Mouse (Mus musculus) E14TG2a.4 (cell line): Measurements from ENCODE around the gene Klhl11.
A peak's percentile ranks its signal among the peaks of the same experiment; 100 is the strongest.

Source experiments
- H3K27me3 ChIP-seq: 2 replicates; pipeline ENCODE4 v1.6.1; 2014; ENCODE audit warnings: low read length, control low read depth; ENCODE audit not compliant: insufficient read depth
- H3K36me3 ChIP-seq: 2 replicates; pipeline ENCODE4 v1.6.1; 2014; ENCODE audit warnings: low read length, control low read depth; ENCODE audit not compliant: insufficient read depth
- H3K4me1 ChIP-seq: replicated peaks from 2 replicates; pipeline ENCODE4 v1.6.1; 2014; ENCODE audit warnings: low read depth, low read length, control low read depth
- H3K4me3 ChIP-seq: replicated peaks from 2 replicates; pipeline ENCODE4 v1.5.1; 2014; ENCODE audit warnings: mild to moderate bottlenecking, low read length
- H3K9me3 ChIP-seq: 2 replicates; pipeline ENCODE4 v1.6.1; 2014; ENCODE audit warnings: low read length, control low read depth
- CTCF ChIP-seq: conservative IDR thresholded peaks from 2 replicates; pipeline ENCODE4 v1.5.1; 2014; ENCODE audit warnings: low read length
- NANOG ChIP-seq: IDR thresholded peaks from 2 replicates; pipeline ENCODE4 v1.6.1; 2014; ENCODE audit warnings: borderline replicate concordance, low read length, mixed read lengths
- POU5F1 ChIP-seq: IDR thresholded peaks from 2 replicates; pipeline ENCODE4 v1.6.1; 2014; ENCODE audit warnings: low read length, borderline replicate concordance

The Klhl11 gene

DNA sequence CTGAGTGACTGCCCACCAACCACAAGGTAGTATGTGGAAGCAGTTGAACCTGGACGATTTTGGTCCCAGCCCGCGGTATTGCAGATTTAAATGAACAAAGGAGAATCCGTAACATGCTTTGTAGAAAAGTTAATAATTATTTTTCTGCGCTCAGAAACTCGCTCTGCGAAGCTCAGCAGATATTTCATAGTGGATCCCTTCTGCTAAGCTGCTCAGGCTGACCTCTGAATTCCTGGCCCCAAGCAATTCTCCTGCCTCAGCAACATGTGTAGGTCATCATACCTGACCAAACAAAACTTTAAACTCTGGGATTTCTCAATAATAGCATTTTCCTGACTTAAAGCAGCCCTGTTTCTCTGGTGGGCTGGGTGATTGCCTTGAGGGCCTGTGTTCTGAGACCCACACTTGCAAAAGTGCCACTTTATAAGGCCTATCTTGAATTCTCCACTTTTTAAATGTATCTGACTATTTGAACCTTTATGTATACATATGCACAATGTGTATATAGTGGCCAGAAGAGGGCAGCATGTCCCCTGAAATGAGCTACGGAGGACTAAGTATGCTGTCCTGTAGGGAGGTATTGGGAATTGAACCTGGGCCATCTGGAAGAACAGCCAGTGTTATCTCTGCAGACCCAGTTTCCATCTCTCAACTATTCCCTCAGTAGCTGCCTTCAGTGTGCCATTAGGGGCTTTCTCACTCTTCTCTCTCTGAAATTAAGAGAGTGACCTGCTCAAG lies 13.4 kb upstream of the Klhl11 start:
- H3K9me3 ChIP-seq = no peaks in the 10 kb centered on the region
- no peak overlapping the region for H3K4me3 ChIP-seq
- H3K36me3 ChIP-seq = peaks cover 100% of the 10 kb centered on the region
- TF ChIP-seq POU5F1 (no peak), CTCF (0 out of 2 replicates have a peak, but pooled peaks have one; percentile 9)
- peaks cover 5% of the 10 kb centered on the region; the same call in 1 of the 2 replicates for H3K4me1 ChIP-seq
- no peaks in the 10 kb centered on the region for H3K27me3 ChIP-seq

DNA sequence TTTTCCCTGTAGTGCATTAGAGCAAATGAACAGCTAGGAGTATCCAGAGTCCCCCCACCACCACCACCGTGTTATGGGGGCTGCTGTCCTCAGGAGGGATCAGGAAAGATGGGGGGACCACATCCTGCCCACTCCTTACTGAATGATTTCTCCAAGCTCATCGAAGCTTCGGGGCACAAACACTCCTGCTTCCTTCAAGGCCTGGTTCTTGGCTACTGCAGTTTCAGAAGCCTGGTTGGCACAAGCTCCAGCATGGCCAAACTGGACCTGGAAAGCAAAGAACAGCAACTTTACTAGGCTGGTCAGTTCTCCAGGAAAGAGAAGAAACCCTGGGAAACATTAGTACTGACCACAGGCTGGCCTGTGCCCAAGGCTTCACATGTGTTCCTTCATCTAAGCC lies 11.9 kb upstream of the Klhl11 start:
- no peak for TF ChIP-seq CTCF
- TF ChIP-seq POU5F1 = no peak
- no peak for TF ChIP-seq NANOG
- Histone ChIP-seq H3K9me3 (no peaks in the 10 kb centered on the region), H3K4me1 (peaks cover 9% of the 10 kb centered on the region), H3K4me3 (no peak overlapping the region), H3K27me3 (no peaks in the 10 kb centered on the region), H3K36me3 (peaks cover 100% of the 10 kb centered on the region)

DNA sequence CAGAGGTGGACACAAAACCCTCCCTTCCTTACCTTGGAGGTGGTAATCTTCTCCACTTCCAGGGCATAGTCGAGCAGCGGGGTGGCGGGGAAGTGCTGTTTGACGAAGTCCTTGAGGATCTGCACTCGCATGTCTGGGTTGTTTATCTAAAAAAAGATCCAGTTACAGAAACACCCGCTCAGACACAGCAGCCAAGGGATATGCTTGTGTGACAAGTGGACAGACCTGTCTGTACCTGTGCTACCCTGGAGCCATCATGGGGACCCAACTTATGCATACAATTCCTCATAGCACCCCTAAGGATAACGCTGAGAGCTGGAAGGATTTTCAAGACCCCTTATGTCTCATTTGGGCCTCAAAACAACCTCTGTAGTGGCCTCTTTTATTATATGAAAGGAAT lies 6.6 kb upstream of the Klhl11 start:
- Histone ChIP-seq H3K9me3 (no peaks in the 10 kb centered on the region), H3K27me3 (no peaks in the 10 kb centered on the region), H3K4me1 (peaks cover 14% of the 10 kb centered on the region), H3K36me3 (peaks cover 86% of the 10 kb centered on the region), H3K4me3 (no peak overlapping the region)
- TF ChIP-seq CTCF = no peak
- no peak for TF ChIP-seq NANOG
- TF ChIP-seq POU5F1 = no peak

DNA sequence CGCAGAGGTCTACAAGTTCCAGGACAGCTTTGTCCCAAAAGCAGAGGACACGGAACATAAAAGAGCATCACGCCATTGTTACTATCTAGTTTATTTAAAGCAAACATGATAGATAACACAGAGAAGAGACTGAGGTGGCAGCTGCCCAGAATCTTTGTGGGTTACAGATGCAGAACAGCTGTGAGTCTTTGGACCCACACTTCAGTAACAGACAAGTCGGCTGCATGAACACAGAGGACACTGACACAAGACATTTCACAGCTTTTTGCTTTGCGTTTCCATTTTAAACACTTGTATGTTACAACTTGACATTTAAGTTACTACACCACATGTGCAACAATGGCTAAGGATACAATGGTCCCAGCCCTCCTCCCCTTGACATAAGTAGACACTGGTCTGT lies 3.7 kb upstream of the Klhl11 start:
- H3K27me3 ChIP-seq = no peaks in the 10 kb centered on the region
- peaks cover 57% of the 10 kb centered on the region for H3K36me3 ChIP-seq
- H3K9me3 ChIP-seq = no peaks in the 10 kb centered on the region
- peaks cover 23% of the 10 kb centered on the region for H3K4me1 ChIP-seq
- TF ChIP-seq CTCF = no peak
- H3K4me3 ChIP-seq = no peak overlapping the region

DNA sequence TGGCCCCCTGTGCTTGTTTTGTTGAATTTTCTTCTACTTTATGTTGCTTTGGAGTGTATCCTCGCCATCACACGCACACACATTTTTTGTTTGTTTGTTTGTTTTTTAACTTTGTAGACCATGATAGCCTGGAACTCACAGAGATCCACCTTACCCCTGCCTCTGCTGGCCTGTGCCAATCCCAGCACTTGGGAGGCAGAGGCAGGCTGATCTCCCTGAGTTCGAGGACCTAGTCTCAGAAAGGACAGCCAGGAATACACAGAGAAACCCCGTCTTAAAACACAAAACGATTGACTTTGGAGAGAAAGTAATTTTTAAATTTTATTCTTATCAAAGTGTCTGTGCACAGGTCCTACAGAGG lies 374 bp upstream of the Klhl11 start:
- Histone ChIP-seq H3K36me3 (peaks cover 52% of the 10 kb centered on the region), H3K9me3 (no peaks in the 10 kb centered on the region), H3K27me3 (no peaks in the 10 kb centered on the region), H3K4me3 (peak overlapping the region; percentile 96), H3K4me1 (peaks cover 29% of the 10 kb centered on the region)
- TF ChIP-seq POU5F1 (no peak), CTCF (no peak), NANOG (no peak)

DNA sequence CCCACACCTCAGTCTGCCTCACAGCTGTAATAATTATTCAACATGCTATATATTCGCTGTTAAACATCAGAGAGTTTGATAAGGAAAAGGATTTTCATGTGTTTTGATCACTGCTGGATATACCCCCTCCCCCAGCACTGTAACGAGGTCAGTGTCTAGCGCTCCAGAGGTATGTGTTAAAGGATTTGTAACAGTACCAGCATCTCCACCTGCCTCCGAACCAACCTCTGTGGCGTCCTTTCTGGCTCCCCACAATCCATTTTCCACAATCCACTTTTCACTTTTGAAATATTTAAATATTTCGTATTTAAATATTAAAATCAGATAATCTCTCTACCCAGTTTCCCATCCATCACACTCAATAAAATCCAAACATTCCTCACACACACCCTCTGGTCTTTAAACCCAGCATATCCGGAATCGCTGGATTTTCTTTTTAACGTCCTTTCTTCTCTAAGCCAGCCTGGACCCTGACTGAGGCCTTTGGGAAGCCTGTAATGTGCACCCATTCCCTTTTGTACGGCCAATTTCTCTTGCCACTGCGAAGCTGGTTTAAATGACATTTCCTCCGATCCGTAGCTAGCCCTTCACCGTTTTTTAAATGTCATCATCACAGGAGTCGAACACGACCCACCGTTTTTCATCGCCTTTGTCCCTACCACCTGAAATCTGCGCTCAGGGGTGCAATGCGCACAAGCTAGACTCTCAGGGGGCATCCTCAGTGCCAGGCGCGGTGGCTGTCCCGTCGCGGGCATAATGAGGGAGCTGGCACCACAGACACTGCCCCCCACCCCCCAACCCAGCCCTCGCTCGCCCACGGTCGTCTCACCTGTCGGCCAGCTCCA lies 967 bp downstream of the Klhl11 start:
- no peaks in the 10 kb centered on the region for H3K27me3 ChIP-seq
- no peaks in the 10 kb centered on the region for H3K9me3 ChIP-seq
- H3K36me3 ChIP-seq = peaks cover 52% of the 10 kb centered on the region
- TF ChIP-seq CTCF = no peak
- H3K4me3 ChIP-seq = peak overlapping the region; percentile 96
- H3K4me1 ChIP-seq = peaks cover 29% of the 10 kb centered on the region

DNA sequence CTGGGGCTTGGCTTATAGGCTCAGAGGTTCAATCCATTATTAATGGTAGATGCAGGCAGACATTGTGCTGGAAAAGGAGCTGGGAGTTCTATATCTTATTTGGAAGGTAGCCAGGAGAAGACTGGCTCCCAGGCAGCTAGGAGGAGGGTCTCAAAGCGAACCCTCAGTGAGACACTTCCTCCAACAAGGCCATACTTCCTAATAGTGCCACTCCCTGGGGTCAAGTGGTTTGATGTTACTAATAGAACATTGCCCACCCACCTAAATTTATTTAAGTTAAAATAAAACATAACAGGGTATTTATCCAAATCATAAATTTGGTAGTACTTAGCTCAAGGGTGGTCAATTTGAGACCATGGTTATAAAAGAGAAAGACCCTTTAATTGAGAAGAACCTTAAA lies 6.7 kb downstream of the Klhl11 start:
- no peak for TF ChIP-seq NANOG
- no peak for TF ChIP-seq POU5F1
- TF ChIP-seq CTCF = no peak
- Histone ChIP-seq H3K9me3 (no peaks in the 10 kb centered on the region), H3K36me3 (peaks cover 88% of the 10 kb centered on the region), H3K4me3 (no peak overlapping the region), H3K27me3 (no peaks in the 10 kb centered on the region), H3K4me1 (peaks cover 25% of the 10 kb centered on the region)

DNA sequence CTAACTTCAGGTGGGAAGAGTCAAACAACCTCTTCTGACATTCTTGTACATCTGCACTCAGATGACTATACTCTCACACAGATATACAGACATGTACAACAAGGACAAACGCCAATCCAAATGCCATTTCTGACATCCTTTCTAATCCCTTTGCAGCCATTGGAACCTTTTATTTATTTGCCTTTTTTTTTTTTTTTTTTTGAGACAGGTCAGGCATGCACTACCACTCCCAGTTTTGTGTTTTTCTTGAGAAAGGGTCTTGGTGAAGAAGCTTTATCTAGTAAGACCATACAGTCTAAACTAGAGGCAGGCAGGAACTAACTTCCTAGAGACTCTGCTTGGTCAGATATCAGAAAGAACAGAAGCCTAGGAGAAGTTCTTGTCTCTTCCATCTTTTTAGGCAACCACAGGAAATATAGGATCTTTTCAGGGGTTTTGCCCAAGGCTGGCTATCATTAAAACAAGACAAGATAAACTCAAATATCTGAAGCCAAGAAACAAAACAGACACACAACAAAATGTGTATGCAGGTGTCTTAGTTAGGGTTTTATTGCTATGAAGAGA lies 7.2 kb downstream of the Klhl11 start:
- TF ChIP-seq NANOG (no peak), CTCF (no peak), POU5F1 (no peak)
- peaks cover 88% of the 10 kb centered on the region for H3K36me3 ChIP-seq
- H3K4me1 ChIP-seq = peaks cover 24% of the 10 kb centered on the region
- no peaks in the 10 kb centered on the region for H3K9me3 ChIP-seq
- no peak overlapping the region for H3K4me3 ChIP-seq
- no peaks in the 10 kb centered on the region for H3K27me3 ChIP-seq
